ENCODE assay signal across 27 mouse cellular contexts in genomic region chr1:149840961-149841416, GRCm38 (mm10).
DNase-seq lines count a peak whose midpoint lies in the region; ATAC-seq and TF ChIP-seq lines count a peak whose summit lies in the region.
"Had no signal": no experiment of that assay in that cellular context is flagged by ENCODE, and none has a peak within 500 bp of the region (broad histone marks: within the 10 kb centered on the region; RNA-seq: fewer than 3 reads in every experiment).

No protein-coding gene starts in this region.

- TF ChIP-seq EP300 in lung, postnatal 0 days (IDR thresholded peaks at IDR 0.05) = no peak

- WGBS in lung, postnatal 0 days = 76% methylated on average over 4 of the region's 4 CpGs

- TF ChIP-seq POLR2A in bone marrow macrophage, adult 2 months (IDR thresholded peaks at IDR 0.05; ENCODE audit: borderline replicate concordance, low read depth, low read length) = no peak

- no peak overlapping the region for H3K9ac ChIP-seq in lung, postnatal 0 days (replicated peaks; ENCODE audit: low read depth)
- H3K9ac ChIP-seq: embryonic facial prominence, embryonic 13.5 days; forebrain, embryonic 15.5 days; limb, embryonic 12.5 days; liver, embryonic 12.5 days; liver, postnatal 0 days; neural tube, embryonic 13.5 days had no signal

- no peak for TF ChIP-seq CTCF in lung, postnatal 0 days (IDR thresholded peaks at IDR 0.05)
- TF ChIP-seq CTCF in bone marrow macrophage, adult 2 months (IDR thresholded peaks at IDR 0.05; ENCODE audit: low read depth, low read length) = no peak

- H3K4me1 ChIP-seq in lung, postnatal 0 days (ENCODE audit: insufficient read depth, low read depth, low read length) = no peaks in the 10 kb centered on the region
- peaks cover 9% of the 10 kb centered on the region for H3K4me1 ChIP-seq in bone marrow macrophage, adult 2 months (ENCODE audit: control insufficient read depth, insufficient read depth, low read length)
- H3K4me1 ChIP-seq: embryonic facial prominence, embryonic 13.5 days; forebrain, embryonic 10.5 days; forebrain, embryonic 15.5 days; limb, embryonic 12.5 days; liver, embryonic 12.5 days; neural tube, embryonic 13.5 days had no signal

- no peak for ATAC-seq in lung, postnatal 0 days
- peak; percentile 84 for ATAC-seq in monocyte, adult 5-6 weeks (replicated peaks; ENCODE audit: insufficient number of reproducible peaks, low FRiP score, low TSS enrichment, poor library complexity, severe bottlenecking)
- ATAC-seq: forebrain, embryonic 15.5 days; hindbrain, embryonic 16.5 days; liver, embryonic 12.5 days; liver, postnatal 0 days; midbrain, embryonic 16.5 days had no signal

- peak; percentile 22 for DNase-seq in lung, postnatal 0 days (ENCODE audit: low spot score)
- no peak for DNase-seq in lung, postnatal 10 days
- peak; percentile 22 for DNase-seq in lung, postnatal 36 days
- no peak for DNase-seq in kidney, adult 9 months
- DNase-seq in left cerebral cortex, postnatal 4 days = no peak
- DNase-seq: adrenal gland, postnatal 10 days; cerebellum, adult 11-12 months; cerebellum, adult 9-11 months; heart, postnatal 14 days; kidney, adult 18-20 months; kidney, postnatal 36 days; liver, postnatal 0 days; thymus, adult 2 months; thymus, postnatal 4 days had no signal

- intact Hi-C loops in left cerebral cortex, postnatal 4 days (cut with DNase I) = no loop called here

- H3K27ac ChIP-seq in lung, postnatal 0 days (ENCODE audit: low read length) = no peak overlapping the region
- H3K27ac ChIP-seq in bone marrow macrophage, adult 2 months (ENCODE audit: insufficient read depth, low read depth, low read length) = peak overlapping the region; percentile 72
- H3K27ac ChIP-seq: embryonic facial prominence, embryonic 13.5 days; forebrain, embryonic 10.5 days; forebrain, embryonic 15.5 days; layer of hippocampus, adult 2 months; limb, embryonic 12.5 days; liver, embryonic 12.5 days; neural tube, embryonic 13.5 days had no signal

- H3K4me2 ChIP-seq in lung, postnatal 0 days (replicated peaks; ENCODE audit: low read depth, low read length) = no peak overlapping the region
- H3K4me2 ChIP-seq: embryonic facial prominence, embryonic 13.5 days; forebrain, embryonic 15.5 days; limb, embryonic 12.5 days; liver, embryonic 12.5 days; midbrain, embryonic 11.5 days; neural tube, embryonic 13.5 days had no signal

- no peaks in the 10 kb centered on the region for H3K36me3 ChIP-seq in lung, postnatal 0 days (ENCODE audit: insufficient read depth, low read length)
- H3K36me3 ChIP-seq: embryonic facial prominence, embryonic 13.5 days; forebrain, embryonic 10.5 days; forebrain, embryonic 15.5 days; G1E; limb, embryonic 12.5 days; neural tube, embryonic 13.5 days had no signal

- H3K27me3 ChIP-seq in lung, postnatal 0 days (replicated peaks; ENCODE audit: insufficient read depth, low read length) = no peaks in the 10 kb centered on the region
- H3K27me3 ChIP-seq: embryonic facial prominence, embryonic 13.5 days; forebrain, embryonic 15.5 days; limb, embryonic 12.5 days; liver, embryonic 12.5 days; neural tube, embryonic 13.5 days had no signal

- H3K4me3 ChIP-seq in lung, postnatal 0 days (ENCODE audit: low read depth, low read length) = no peak overlapping the region
- H3K4me3 ChIP-seq in bone marrow macrophage, adult 2 months (ENCODE audit: insufficient read depth, low read length) = peak overlapping the region; percentile 43
- H3K4me3 ChIP-seq: embryonic facial prominence, embryonic 13.5 days; forebrain, embryonic 10.5 days; forebrain, embryonic 15.5 days; layer of hippocampus, adult 2 months; limb, embryonic 12.5 days; liver, embryonic 12.5 days; neural tube, embryonic 13.5 days had no signal

- H3K9me3 ChIP-seq in lung, postnatal 0 days (ENCODE audit: low read length) = no peaks in the 10 kb centered on the region
- H3K9me3 ChIP-seq: embryonic facial prominence, embryonic 13.5 days; forebrain, embryonic 10.5 days; forebrain, embryonic 15.5 days; limb, embryonic 12.5 days; liver, embryonic 12.5 days; neural tube, embryonic 13.5 days had no signal

Comparison
In these comparisons a context has a peak if more than half of its experiments do, and no peak if none do; other contexts are left out.
1. DNase-seq: peak in lung, postnatal 0 days (single experiment) and lung, postnatal 36 days (single experiment); none in lung, postnatal 10 days (single experiment), kidney, adult 9 months (single experiment) and left cerebral cortex, postnatal 4 days (single experiment).